Mouse (Mus musculus) neural tube, embryonic 11.5 days (tissue): ENCODE results near the gene Fgfr1op2. TPM values are rescaled to one million over a fixed set of nuclear protein-coding genes. Genes with fewer than 3 reads are reported as not detected.
"Not testable (repeated sequence)": the region's sequence is repeated elsewhere in the genome, so short reads cannot be mapped to it uniquely, and the experiment has no call there.

Experiments used
- ATAC-seq: fragments of 200-750 bp; cut with Nextera tagmentation; 2 replicates; pipeline ENCODE4 v1.8.0; 2017; ENCODE audit warnings: moderate number of reproducible peaks, mild to moderate bottlenecking, moderate TSS enrichment, moderate library complexity; ENCODE audit not compliant: insufficient read depth, low FRiP score, low TSS enrichment
- DNase-seq: peaks from one replicate; pipeline ENCODE4 v3.0.0-alpha.2; 2015; ENCODE audit warnings: low spot score
- H3K27ac ChIP-seq: fragments of 300-500 bp; sonication (generic); 2 replicates; pipeline ENCODE4 v1.5.1; 2014; ENCODE audit warnings: low read depth, mild to moderate bottlenecking, low read length
- H3K27me3 ChIP-seq: fragments of 300-500 bp; sonication (generic); 2 replicates; pipeline ENCODE4 v1.6.1; 2014; ENCODE audit warnings: mild to moderate bottlenecking, low read length, mixed read lengths; ENCODE audit not compliant: control insufficient read depth, insufficient read depth
- H3K36me3 ChIP-seq: fragments of 300-500 bp; sonication (generic); 2 replicates; pipeline ENCODE4 v1.6.1; 2014; ENCODE audit warnings: mild to moderate bottlenecking, low read length, moderate library complexity, mixed read lengths; ENCODE audit not compliant: control insufficient read depth, insufficient read depth
- H3K4me1 ChIP-seq: fragments of 300-500 bp; sonication (generic); 2 replicates; pipeline ENCODE4 v1.6.1; 2014; ENCODE audit warnings: low read length, mixed read lengths; ENCODE audit not compliant: control insufficient read depth, insufficient read depth
- H3K4me2 ChIP-seq: fragments of 300-500 bp; sonication (generic); 2 replicates; pipeline ENCODE4 v1.6.1; 2014; ENCODE audit warnings: low read depth, mild to moderate bottlenecking, moderate library complexity
- H3K4me3 ChIP-seq: fragments of 300-500 bp; sonication (generic); 2 replicates; pipeline ENCODE4 v1.5.1; 2014; ENCODE audit warnings: low read depth, low read length
- H3K9ac ChIP-seq: fragments of 300-500 bp; sonication (generic); 2 replicates; pipeline ENCODE4 v1.6.1; 2014; ENCODE audit warnings: mild to moderate bottlenecking, low read length
- H3K9me3 ChIP-seq: fragments of 300-500 bp; sonication (generic); 2 replicates; pipeline ENCODE4 v1.6.1; 2016; ENCODE audit warnings: low read length; ENCODE audit not compliant: control insufficient read depth
- WGBS: fragments of 180-500 bp; shearing (Covaris S2); extraction: QIAGEN DNeasy Blood & Tissue Kit; methylation state at CpG from one replicate; pipeline ENCODE4 v1.1.7; 2014; 5-methylcytosine and 5-hydroxymethylcytosine counted together
- polyA plus RNA-seq: library from polyadenylated mRNA; unstranded; fragments of >200 nt; fragmentation: Nextera tagmentation; extraction: Ambion mirVana; gene quantifications from 2 replicates; pipeline ENCODE4 v1.2.1, GENCODE M21; 2014

Gene Fgfr1op2
- polyA plus RNA-seq, 1 experiment from 2014 or later = 78.2 TPM

GRCm38 (mm10) chr6:146540386-146540785, 36.6 kb upstream of the Fgfr1op2 start:
- Histone ChIP-seq H3K27ac (no peak overlapping the region), H3K4me1 (no peaks in the 10 kb centered on the region), H3K36me3 (no peaks in the 10 kb centered on the region), H3K27me3 (no peaks in the 10 kb centered on the region), H3K4me2 (no peak overlapping the region), H3K9ac (no peak overlapping the region), H3K9me3 (no peaks in the 10 kb centered on the region), H3K4me3 (no peak overlapping the region)
- ATAC-seq = no peak
- WGBS = 82% methylated on average over 3 of the region's 3 CpGs
- no peak for DNase-seq

GRCm38 (mm10) chr6:146544622-146545021, 32.4 kb upstream of the Fgfr1op2 start:
- Histone ChIP-seq H3K4me2 (no peak overlapping the region), H3K27me3 (no peaks in the 10 kb centered on the region), H3K9me3 (no peaks in the 10 kb centered on the region), H3K27ac (no peak overlapping the region), H3K4me3 (no peak overlapping the region), H3K4me1 (no peaks in the 10 kb centered on the region), H3K9ac (no peak overlapping the region), H3K36me3 (no peaks in the 10 kb centered on the region)
- 93% methylated on average over 1 of the region's 1 CpGs for WGBS
- ATAC-seq = no peak
- no peak for DNase-seq

- Histone ChIP-seq H3K36me3 (no peaks in the 10 kb centered on the region; the same call in 1 of the 2 replicates), H3K4me2 (no peak overlapping the region), H3K9me3 (no peaks in the 10 kb centered on the region), H3K4me1 (no peaks in the 10 kb centered on the region), H3K9ac (no peak overlapping the region), H3K27me3 (no peaks in the 10 kb centered on the region), H3K27ac (no peak overlapping the region), H3K4me3 (no peak overlapping the region)
- DNase-seq (no peak), ATAC-seq (no peak)
- 93% methylated on average over 5 of the region's 5 CpGs for WGBS
These were observed 31.6 kb upstream of the Fgfr1op2 start for GRCm38 (mm10) chr6:146545289-146545865.

- H3K27ac ChIP-seq = no peak overlapping the region
- H3K36me3 ChIP-seq = peaks cover 12% of the 10 kb centered on the region
These were observed 26.6 kb upstream of the Fgfr1op2 start for GRCm38 (mm10) chr6:146550421-146550820.

GRCm38 (mm10) chr6:146551326-146551725, 25.7 kb upstream of the Fgfr1op2 start:
- no peaks in the 10 kb centered on the region for H3K9me3 ChIP-seq
- no peak overlapping the region for H3K4me3 ChIP-seq
- no peak for DNase-seq
- no peak overlapping the region for H3K9ac ChIP-seq
- H3K4me1 ChIP-seq = no peaks in the 10 kb centered on the region
- ATAC-seq = no peak
- no peak overlapping the region for H3K4me2 ChIP-seq
- H3K36me3 ChIP-seq = peaks cover 17% of the 10 kb centered on the region
- no peak overlapping the region for H3K27ac ChIP-seq
- no peaks in the 10 kb centered on the region for H3K27me3 ChIP-seq

More at GRCm38 (mm10) chr6:146550421-146550820, 26.6 kb upstream of the Fgfr1op2 start:
- Histone ChIP-seq H3K9me3 (no peaks in the 10 kb centered on the region), H3K4me2 (no peak overlapping the region), H3K27me3 (no peaks in the 10 kb centered on the region), H3K4me3 (no peak overlapping the region), H3K9ac (no peak overlapping the region), H3K4me1 (no peaks in the 10 kb centered on the region)
- no peak for DNase-seq
- ATAC-seq = no peak
- 86% methylated on average over 2 of the region's 2 CpGs for WGBS

GRCm38 (mm10) chr6:146562461-146562860, 14.5 kb upstream of the Fgfr1op2 start:
- not testable (repeated sequence) for H3K4me2 ChIP-seq, H3K4me1 ChIP-seq, H3K27ac ChIP-seq, H3K27me3 ChIP-seq, H3K9ac ChIP-seq, H3K36me3 ChIP-seq, ATAC-seq, H3K9me3 ChIP-seq, DNase-seq, H3K4me3 ChIP-seq
- WGBS = 87% methylated on average over 1 of the region's 1 CpGs

- Histone ChIP-seq H3K9ac (no peak overlapping the region), H3K36me3 (no peaks in the 10 kb centered on the region), H3K4me2 (no peak overlapping the region), H3K4me1 (peaks cover 3% of the 10 kb centered on the region; the same call in 1 of the 2 replicates), H3K4me3 (no peak overlapping the region), H3K27ac (no peak overlapping the region), H3K9me3 (no peaks in the 10 kb centered on the region), H3K27me3 (no peaks in the 10 kb centered on the region)
- no peak for ATAC-seq
- DNase-seq = no peak
These were observed 4.9 kb upstream of the Fgfr1op2 start for GRCm38 (mm10) chr6:146572073-146572472.

GRCm38 (mm10) chr6:146577310-146578109, 507 bp downstream of the Fgfr1op2 start, which contains the start of gene Ints13:
Gene Ints13, minus strand, starts transcription at chr6:146577835.
- under 1% methylated on average over 77 of the region's 77 CpGs for WGBS
- H3K36me3 ChIP-seq = no peaks in the 10 kb centered on the region

GRCm38 (mm10) chr6:146578111-146578531, 1.1 kb downstream of the Fgfr1op2 start:
- H3K4me2 ChIP-seq = peak overlapping the region; percentile 61
- DNase-seq (no peak), ATAC-seq (no peak; the same call in 1 of the 2 replicates)
- H3K9ac ChIP-seq = peak overlapping the region; percentile 85
- H3K27ac ChIP-seq = peak overlapping the region; percentile 93
- H3K27me3 ChIP-seq = no peaks in the 10 kb centered on the region
- peak overlapping the region; percentile 96 for H3K4me3 ChIP-seq
- under 1% methylated on average over 22 of the region's 22 CpGs for WGBS
- H3K9me3 ChIP-seq = no peaks in the 10 kb centered on the region
- no peaks in the 10 kb centered on the region for H3K36me3 ChIP-seq
- H3K4me1 ChIP-seq = peaks cover 3% of the 10 kb centered on the region

More at GRCm38 (mm10) chr6:146577310-146578109, 507 bp downstream of the Fgfr1op2 start, which contains the start of gene Ints13:
- H3K27ac ChIP-seq = peak within 1 kb of the TSS; percentile 93
- peak; percentile 96 for ATAC-seq
- H3K4me1 ChIP-seq = peaks cover 3% of the 10 kb centered on the region
- H3K9me3 ChIP-seq = no peaks in the 10 kb centered on the region
- peak within 1 kb of the TSS; percentile 61 for H3K4me2 ChIP-seq
- no peaks in the 10 kb centered on the region for H3K27me3 ChIP-seq
- H3K4me3 ChIP-seq = peak within 1 kb of the TSS; percentile 96
- peak; percentile 99 for DNase-seq
- H3K9ac ChIP-seq = peak within 1 kb of the TSS; percentile 85
